ENCODE assay signal across 1 mouse cellular context in the genomic region with DNA sequence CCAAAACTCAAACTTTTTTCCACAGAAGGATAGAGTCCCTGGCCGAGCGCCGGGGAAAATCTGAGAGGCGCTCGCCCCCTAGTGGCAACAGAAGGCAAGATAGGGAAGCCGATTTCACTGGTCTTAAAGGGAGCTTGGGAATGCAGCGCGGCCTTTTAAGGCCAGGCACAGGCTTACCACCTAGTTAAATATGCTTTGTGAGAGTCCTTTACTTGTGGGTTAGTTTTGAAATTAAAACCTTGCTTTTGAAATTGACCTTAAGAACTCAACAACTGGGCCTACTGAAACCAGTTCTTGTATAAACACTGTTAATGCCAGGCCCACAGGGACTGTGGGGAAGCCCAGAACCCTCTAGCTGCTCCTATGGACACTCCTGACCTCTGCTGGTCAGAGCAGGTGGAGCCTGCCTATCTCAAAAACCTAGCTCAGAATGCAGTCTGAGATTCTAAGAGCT.
TF ChIP-seq lines count a peak whose summit lies in the region.

No protein-coding gene starts in this region.

TF ChIP-seq in CH12.LX, 34 proteins besides CTCF, POLR2A, EP300 and RAD21 (continued from another document):
- TF ChIP-seq KAT2A (IDR thresholded peaks at IDR 0.05; ENCODE audit: insufficient replicate concordance, low read length) = no peak
- no peak for TF ChIP-seq GABPA (IDR thresholded peaks at IDR 0.05; ENCODE audit: insufficient replicate concordance, low read depth, low read length)
- TF ChIP-seq NELFE (IDR thresholded peaks at IDR 0.05; ENCODE audit: low read depth, low read length) = peak; percentile 64; the same call in 1 of the 2 replicates
- peak; percentile 35; the same call in 1 of the 2 replicates for TF ChIP-seq MAZ (IDR thresholded peaks at IDR 0.05; ENCODE audit: low read depth, low read length)
- TF ChIP-seq CHD1 (IDR thresholded peaks at IDR 0.05; ENCODE audit: low read depth, low read length) = no peak
- 0 out of 2 replicates have a peak, but pooled peaks have one; percentile 57 for TF ChIP-seq MXI1 (IDR thresholded peaks at IDR 0.05; ENCODE audit: low read depth, low read length)
- peak; percentile 54; the same call in 1 of the 2 replicates for TF ChIP-seq BHLHE40 (IDR thresholded peaks at IDR 0.05; ENCODE audit: low read depth, low read length)
- no peak for TF ChIP-seq ZKSCAN1 (IDR thresholded peaks at IDR 0.05; ENCODE audit: borderline replicate concordance, low read depth, low read length)
- peak; percentile 65 for TF ChIP-seq MAX (IDR thresholded peaks at IDR 0.05; ENCODE audit: low read length)
